Mouse (Mus musculus) heart, embryonic 10.5 days (tissue): ENCODE results near the gene Pnliprp1. TPM values are rescaled to one million over a fixed set of nuclear protein-coding genes. Genes with fewer than 3 reads are reported as not detected.

Source experiments
- DNase-seq: peaks from one replicate; pipeline ENCODE4 v3.0.0-alpha.2; 2017; ENCODE audit warnings: low spot score
- H3K27ac ChIP-seq: fragments of 300-500 bp; sonication (generic); 2 replicates; pipeline ENCODE4 v1.5.1; 2016; ENCODE audit warnings: mild to moderate bottlenecking
- H3K27me3 ChIP-seq: fragments of 300-500 bp; sonication (generic); 2 replicates; pipeline ENCODE4 v1.6.1; 2016; ENCODE audit warnings: mild to moderate bottlenecking; ENCODE audit not compliant: poor library complexity, insufficient read depth, severe bottlenecking
- H3K36me3 ChIP-seq: fragments of 300-500 bp; sonication (generic); 2 replicates; pipeline ENCODE4 v1.6.1; 2016; ENCODE audit warnings: mild to moderate bottlenecking, moderate library complexity
- H3K4me1 ChIP-seq: fragments of 300-500 bp; sonication (generic); 2 replicates; pipeline ENCODE4 v1.6.1; 2016; ENCODE audit warnings: mild to moderate bottlenecking
- H3K4me3 ChIP-seq: fragments of 300-500 bp; sonication (generic); 2 replicates; pipeline ENCODE4 v1.5.1; 2016; ENCODE audit warnings: mild to moderate bottlenecking, moderate library complexity
- H3K9me3 ChIP-seq: fragments of 300-500 bp; sonication (generic); 2 replicates; pipeline ENCODE4 v1.6.1; 2016; ENCODE audit warnings: mild to moderate bottlenecking, moderate library complexity
- WGBS: fragments of 180-500 bp; shearing (Covaris S2); methylation state at CpG from one replicate; pipeline ENCODE4 v1.1.7; 2016; 5-methylcytosine and 5-hydroxymethylcytosine counted together
- polyA plus RNA-seq: library from polyadenylated mRNA; unstranded; fragments of >200 nt; fragmentation: Nextera tagmentation; extraction: Ambion mirVana; gene quantifications from 2 replicates; pipeline ENCODE4 v1.2.1, GENCODE M21; 2016

The Pnliprp1 gene
- polyA plus RNA-seq, 1 experiment from 2014 or later = 3.9 TPM

GRCm38 (mm10) chr19:58743736-58744135 lies 15.0 kb downstream of the Pnliprp1 start:
- H3K27me3 ChIP-seq = no peaks in the 10 kb centered on the region
- H3K27ac ChIP-seq = no peak overlapping the region
- peak; percentile 30 for DNase-seq
- no peaks in the 10 kb centered on the region for H3K9me3 ChIP-seq
- 70% methylated on average over 4 of the region's 4 CpGs for WGBS
- no peaks in the 10 kb centered on the region for H3K36me3 ChIP-seq
- H3K4me1 ChIP-seq = no peaks in the 10 kb centered on the region
- H3K4me3 ChIP-seq = no peak overlapping the region

DNA sequence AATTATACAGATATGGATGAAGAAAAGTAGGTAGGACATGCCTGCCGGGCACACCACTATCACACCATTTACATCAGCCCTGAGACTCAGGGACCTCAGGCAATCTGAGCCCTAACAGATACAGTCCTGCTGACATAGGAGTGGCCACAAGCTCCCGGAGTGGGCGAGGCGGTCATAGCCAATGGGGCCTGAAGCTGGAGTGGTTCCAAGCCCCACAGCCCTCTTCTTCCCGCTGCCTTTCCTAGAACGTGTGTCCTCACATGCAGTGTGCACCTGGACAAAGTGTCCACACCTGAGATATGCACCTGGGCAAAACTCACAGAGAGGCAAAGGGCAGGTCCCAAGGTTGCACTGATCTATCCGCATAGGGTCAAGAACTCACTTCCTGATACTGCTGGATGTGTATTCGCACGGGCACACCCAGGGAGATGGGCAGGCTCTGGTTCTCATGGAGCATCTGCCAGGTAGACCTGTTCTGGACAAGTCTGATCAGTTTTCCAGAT lies 18.9 kb downstream of the Pnliprp1 start:
- H3K36me3 ChIP-seq = no peaks in the 10 kb centered on the region
- H3K4me1 ChIP-seq = no peaks in the 10 kb centered on the region
- WGBS = 79% methylated on average over 9 of the region's 9 CpGs
- H3K27ac ChIP-seq = no peak overlapping the region
- H3K4me3 ChIP-seq = no peak overlapping the region
- no peaks in the 10 kb centered on the region for H3K27me3 ChIP-seq
- DNase-seq = peak; percentile 71
- H3K9me3 ChIP-seq = no peaks in the 10 kb centered on the region

- WGBS = 73% methylated on average over 2 of the region's 2 CpGs
- no peaks in the 10 kb centered on the region for H3K4me1 ChIP-seq
- DNase-seq = no peak
- no peaks in the 10 kb centered on the region for H3K9me3 ChIP-seq
- H3K4me3 ChIP-seq = no peak overlapping the region
- H3K27ac ChIP-seq = no peak overlapping the region
- no peaks in the 10 kb centered on the region for H3K27me3 ChIP-seq
- H3K36me3 ChIP-seq = no peaks in the 10 kb centered on the region
Measured at GRCm38 (mm10) chr19:58750822-58751221, 22.1 kb downstream of the Pnliprp1 start.

DNA sequence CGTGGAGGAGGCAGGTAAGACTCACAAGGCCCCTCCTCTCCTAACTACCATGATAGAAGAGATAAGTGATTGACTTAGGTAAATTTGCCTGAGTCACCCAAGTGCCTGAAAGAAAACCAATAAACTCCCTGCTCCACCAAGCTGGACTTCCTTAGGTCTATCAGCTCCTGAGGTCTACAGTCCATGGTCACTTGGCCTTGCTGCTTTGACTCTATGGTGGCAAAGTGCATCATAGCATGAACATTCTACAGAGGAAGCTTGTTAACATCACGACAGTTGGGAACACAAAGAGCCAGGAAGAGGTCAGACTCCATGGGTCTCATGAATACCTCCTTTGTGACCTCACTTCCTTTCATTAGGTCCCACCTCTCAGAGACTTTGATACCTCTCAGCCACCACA lies 22.8 kb downstream of the Pnliprp1 start:
- no peaks in the 10 kb centered on the region for H3K27me3 ChIP-seq

DNA sequence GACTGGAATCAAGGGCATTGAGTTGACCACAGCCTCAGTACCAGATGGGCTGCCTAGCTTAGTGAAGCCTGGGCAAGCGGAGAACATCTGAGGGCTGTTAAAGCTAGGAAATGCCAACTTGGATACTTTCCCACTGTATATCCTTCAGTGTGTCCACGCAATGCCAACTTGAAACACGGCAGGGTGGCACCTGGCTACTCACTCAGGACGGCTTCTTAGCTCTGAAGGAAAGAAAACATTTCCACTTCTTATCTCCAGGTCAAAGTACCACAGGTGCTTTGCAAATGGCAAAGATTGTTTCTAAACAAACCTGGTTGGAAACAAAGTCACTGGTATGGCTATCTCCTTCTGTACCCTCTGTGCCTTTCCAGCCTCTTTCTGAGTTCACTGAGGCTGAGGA lies 30.2 kb downstream of the Pnliprp1 start:
- H3K9me3 ChIP-seq = no peaks in the 10 kb centered on the region
- peaks cover 14% of the 10 kb centered on the region for H3K27me3 ChIP-seq
- no peak for DNase-seq
- H3K4me3 ChIP-seq = no peak overlapping the region
- H3K36me3 ChIP-seq = no peaks in the 10 kb centered on the region
- peaks cover 14% of the 10 kb centered on the region for H3K4me1 ChIP-seq
- H3K27ac ChIP-seq = no peak overlapping the region
- WGBS = 88% methylated on average over 4 of the region's 4 CpGs

More for the DNA sequence above, 22.8 kb downstream of the Pnliprp1 start:
- DNase-seq = peak; percentile 52
- no peaks in the 10 kb centered on the region for H3K9me3 ChIP-seq
- no peak overlapping the region for H3K4me3 ChIP-seq
- no peaks in the 10 kb centered on the region for H3K4me1 ChIP-seq
- no peaks in the 10 kb centered on the region for H3K36me3 ChIP-seq
- 67% methylated on average over 2 of the region's 2 CpGs for WGBS
- H3K27ac ChIP-seq = no peak overlapping the region

DNA sequence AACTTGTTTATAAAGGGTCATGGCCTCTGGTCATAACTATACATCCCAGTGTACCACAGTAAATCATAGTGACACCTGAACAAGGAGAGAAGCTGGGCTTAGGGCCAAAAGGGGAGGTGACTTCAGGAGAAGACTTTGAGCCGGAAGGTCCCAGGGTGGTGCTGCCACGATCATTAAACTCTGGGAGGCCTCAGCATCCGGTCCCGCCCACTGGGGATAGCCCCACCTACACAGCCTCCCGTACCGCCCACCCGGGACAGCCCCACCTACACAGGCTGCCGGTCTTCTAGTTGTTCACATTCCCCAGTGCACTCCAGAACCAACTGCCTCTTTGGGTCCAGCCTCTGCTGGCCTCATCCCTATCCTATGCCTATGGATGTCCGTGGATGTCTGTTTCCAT lies 30.7 kb downstream of the Pnliprp1 start, which contains the start of gene Pnliprp2:
Pnliprp2 (plus strand) TSS at position 297 of the 400 bp plus-strand sequence.
- WGBS = 59% methylated on average over 9 of the region's 9 CpGs
- Histone ChIP-seq H3K27me3 (peaks cover 16% of the 10 kb centered on the region), H3K4me3 (no peak within 1 kb of the TSS), H3K9me3 (no peaks in the 10 kb centered on the region), H3K4me1 (peaks cover 14% of the 10 kb centered on the region), H3K27ac (no peak within 1 kb of the TSS), H3K36me3 (no peaks in the 10 kb centered on the region)
- no peak for DNase-seq

- DNase-seq = no peak
Measured at GRCm38 (mm10) chr19:58762316-58762715, 33.6 kb downstream of the Pnliprp1 start.

GRCm38 (mm10) chr19:58762848-58763541 lies 34.3 kb downstream of the Pnliprp1 start:
- Histone ChIP-seq H3K9me3 (no peaks in the 10 kb centered on the region), H3K4me3 (peak overlapping the region; percentile 24; the same call in 1 of the 2 replicates), H3K36me3 (no peaks in the 10 kb centered on the region), H3K27me3 (peaks cover 20% of the 10 kb centered on the region), H3K27ac (peak overlapping the region; percentile 67; the same call in 1 of the 2 replicates), H3K4me1 (peaks cover 14% of the 10 kb centered on the region)
- WGBS = 6% methylated on average over 12 of the region's 12 CpGs
- DNase-seq = peak; percentile 85

More at GRCm38 (mm10) chr19:58762316-58762715, 33.6 kb downstream of the Pnliprp1 start:
- Histone ChIP-seq H3K9me3 (no peaks in the 10 kb centered on the region), H3K36me3 (no peaks in the 10 kb centered on the region), H3K27me3 (peaks cover 20% of the 10 kb centered on the region), H3K27ac (no peak overlapping the region), H3K4me3 (no peak overlapping the region), H3K4me1 (peaks cover 14% of the 10 kb centered on the region)
- WGBS = 15% methylated on average over 6 of the region's 6 CpGs

DNA sequence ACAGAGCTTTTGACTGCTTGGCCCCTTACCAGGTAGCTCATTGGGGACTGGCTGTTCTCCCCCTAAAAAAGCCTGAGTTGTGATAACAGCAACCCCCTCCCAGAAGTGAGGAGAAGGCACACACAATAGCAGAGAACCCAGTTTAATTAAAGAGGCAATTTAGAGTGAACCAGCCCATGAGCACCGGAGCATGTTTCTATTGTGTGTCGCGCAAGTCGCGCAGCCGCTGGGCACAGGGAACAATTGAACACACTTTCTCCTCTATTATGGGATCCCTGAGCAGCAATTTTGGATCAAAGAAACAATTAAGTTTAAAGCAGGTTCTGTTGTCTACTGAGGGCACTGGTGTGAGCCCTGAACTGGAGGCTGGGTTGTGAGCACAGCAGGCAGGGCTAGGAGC lies 38.6 kb downstream of the Pnliprp1 start:
- H3K27me3 ChIP-seq = peaks cover 15% of the 10 kb centered on the region
- H3K36me3 ChIP-seq = no peaks in the 10 kb centered on the region
- no peak overlapping the region for H3K4me3 ChIP-seq
- H3K4me1 ChIP-seq = peaks cover 9% of the 10 kb centered on the region
- WGBS = 97% methylated on average over 6 of the region's 6 CpGs
- no peaks in the 10 kb centered on the region for H3K9me3 ChIP-seq
- H3K27ac ChIP-seq = no peak overlapping the region
- no peak for DNase-seq

DNA sequence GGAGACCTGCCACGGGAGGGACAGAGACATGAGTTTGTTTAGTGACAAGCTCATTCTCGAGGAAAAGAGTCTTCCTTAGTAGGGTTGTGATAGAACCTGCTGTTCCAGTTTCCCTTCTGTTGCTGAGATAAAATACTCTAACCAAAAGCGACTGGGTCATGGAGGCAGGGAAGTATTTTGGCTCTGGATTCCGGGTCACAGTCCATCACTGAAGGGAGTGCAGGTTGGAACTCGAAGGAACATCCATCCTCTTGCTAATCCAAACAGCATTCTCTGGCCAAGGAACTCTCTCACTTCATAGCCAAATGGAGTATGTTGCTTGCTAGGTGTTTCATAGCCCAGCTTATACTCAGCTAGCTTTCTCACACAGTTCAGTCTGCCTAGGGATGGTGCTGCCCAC lies 47.8 kb downstream of the Pnliprp1 start:
- Histone ChIP-seq H3K4me1 (no peaks in the 10 kb centered on the region), H3K9me3 (no peaks in the 10 kb centered on the region), H3K27me3 (no peaks in the 10 kb centered on the region), H3K27ac (no peak overlapping the region), H3K4me3 (no peak overlapping the region), H3K36me3 (no peaks in the 10 kb centered on the region)
- 69% methylated on average over 5 of the region's 5 CpGs for WGBS
- DNase-seq = no peak

DNA sequence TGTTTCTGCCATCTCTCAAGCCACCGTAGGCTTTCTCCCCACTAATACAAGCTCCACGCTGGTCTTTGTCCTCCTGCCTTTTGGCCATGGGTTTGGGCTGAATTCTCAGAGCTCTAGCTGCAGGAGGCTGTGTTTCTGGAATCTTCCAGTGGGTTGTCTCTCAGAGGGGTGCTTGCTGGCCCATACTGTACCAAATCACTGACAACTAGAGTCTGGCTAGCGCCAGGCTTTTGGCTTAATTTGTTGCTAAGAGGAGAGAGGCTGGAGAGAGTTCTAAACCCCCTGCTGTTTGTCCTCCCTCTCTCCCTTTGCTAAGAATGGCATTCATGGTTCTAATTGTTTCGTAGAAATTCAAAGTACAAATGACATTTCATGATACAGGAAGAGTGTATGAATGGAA lies 52.9 kb downstream of the Pnliprp1 start:
- no peaks in the 10 kb centered on the region for H3K27me3 ChIP-seq
- DNase-seq = no peak
- no peaks in the 10 kb centered on the region for H3K9me3 ChIP-seq
- 67% methylated on average over 4 of the region's 4 CpGs for WGBS
- no peak overlapping the region for H3K4me3 ChIP-seq
- H3K27ac ChIP-seq = no peak overlapping the region
- H3K4me1 ChIP-seq = peaks cover 7% of the 10 kb centered on the region; the same call in 1 of the 2 replicates
- H3K36me3 ChIP-seq = no peaks in the 10 kb centered on the region

DNA sequence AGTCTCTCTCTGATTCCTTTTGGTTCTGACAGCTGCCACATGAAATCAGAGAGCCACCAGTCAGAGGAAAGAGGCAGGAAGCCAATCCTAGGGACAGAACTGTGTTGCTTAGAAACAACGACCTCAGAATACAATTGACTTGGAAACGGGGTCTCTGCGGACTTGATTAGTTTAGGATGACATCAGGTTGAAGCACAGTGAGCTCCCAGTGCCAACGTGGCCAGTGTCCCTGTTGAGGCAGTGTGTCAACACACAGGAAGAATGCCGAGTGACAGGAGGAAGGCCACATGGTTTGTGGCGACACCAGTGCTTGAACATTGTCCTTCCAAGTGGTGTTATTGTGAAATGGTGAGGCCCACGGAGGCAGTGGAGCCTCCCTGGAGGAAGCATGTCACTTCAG lies 55.3 kb downstream of the Pnliprp1 start:
- no peak overlapping the region for H3K27ac ChIP-seq
- 56% methylated on average over 7 of the region's 7 CpGs for WGBS
- no peak for DNase-seq
- H3K36me3 ChIP-seq = no peaks in the 10 kb centered on the region
- no peaks in the 10 kb centered on the region for H3K9me3 ChIP-seq
- no peaks in the 10 kb centered on the region for H3K27me3 ChIP-seq
- no peak overlapping the region for H3K4me3 ChIP-seq
- H3K4me1 ChIP-seq = peaks cover 14% of the 10 kb centered on the region; the same call in 1 of the 2 replicates

GRCm38 (mm10) chr19:58789194-58789593 lies 60.5 kb downstream of the Pnliprp1 start:
- Histone ChIP-seq H3K27me3 (no peaks in the 10 kb centered on the region), H3K4me1 (peaks cover 11% of the 10 kb centered on the region), H3K36me3 (no peaks in the 10 kb centered on the region), H3K4me3 (no peak overlapping the region), H3K9me3 (no peaks in the 10 kb centered on the region), H3K27ac (no peak overlapping the region)
- DNase-seq = no peak
- 70% methylated on average over 11 of the region's 11 CpGs for WGBS
